Comparison of ENCODE assay signal across 9 mouse cellular contexts in genomic region chr11:34181214-34182117, GRCm38 (mm10). TPM values are rescaled to one million over a fixed set of nuclear protein-coding genes. Genes with fewer than 3 reads are reported as not detected.
DNase-seq lines count a peak whose midpoint lies in the region; ATAC-seq and TF ChIP-seq lines count a peak whose summit lies in the region.
"Had no signal": no experiment of that assay in that cellular context is flagged by ENCODE, and none has a peak within 500 bp of the region (broad histone marks: within the 10 kb centered on the region; RNA-seq: fewer than 3 reads in every experiment).

No protein-coding gene starts in this region.

- H3K36me3 ChIP-seq in kidney, adult 2 months (ENCODE audit: control insufficient read depth, insufficient read depth, low read length): no peaks in the 10 kb centered on the region
- no peaks in the 10 kb centered on the region for H3K36me3 ChIP-seq in neural tube, embryonic 14.5 days (ENCODE audit: control insufficient read depth, insufficient read depth, low read length)

- DNase-seq in adrenal gland, postnatal 14 days: peak; percentile 44
- peak; percentile 29 for DNase-seq in embryo, embryonic 11 days
- DNase-seq in heart, adult 9 months (ENCODE audit: low spot score in 2 of 2): peak; percentile 63 to 77
- peak; percentile 78 for DNase-seq in kidney, adult 2 months
- DNase-seq in left cerebral cortex, postnatal 25 days (ENCODE audit: low spot score in 2 of 2): peak; percentile 33 to 38
- DNase-seq in c-Kit-positive CD71-positive TER-119-positive erythroid progenitor cells, embryonic 14.5 days (ENCODE audit: low spot score): no peak

- WGBS in kidney, adult 2 months: 30% methylated on average over 8 of the region's 8 CpGs
- WGBS in neural tube, embryonic 14.5 days: 24% methylated on average over 8 of the region's 8 CpGs

- TF ChIP-seq CTCF in kidney, adult 2 months (conservative IDR thresholded peaks at IDR 0.05; ENCODE audit: insufficient read depth, insufficient read length, low read depth, low read length): no peak

- H3K27me3 ChIP-seq in kidney, adult 2 months (replicated peaks; ENCODE audit: control insufficient read depth, insufficient read depth, low read length): no peaks in the 10 kb centered on the region
- no peaks in the 10 kb centered on the region for H3K27me3 ChIP-seq in neural tube, embryonic 14.5 days (ENCODE audit: control insufficient read depth, insufficient read depth, low read length)

- no peak overlapping the region for H3K4me2 ChIP-seq in neural tube, embryonic 14.5 days (ENCODE audit: low read depth, low read length)

- no peak overlapping the region for H3K9ac ChIP-seq in neural tube, embryonic 14.5 days (replicated peaks; ENCODE audit: low read depth, low read length)

- H3K27ac ChIP-seq in kidney, adult 2 months (ENCODE audit: insufficient read depth, low read depth, low read length): 0 out of 2 replicates have a peak overlapping the region, but pooled peaks have one; percentile 13
- H3K27ac ChIP-seq in neural tube, embryonic 14.5 days (ENCODE audit: low read depth, low read length): peak overlapping the region; percentile 31; the same call in 1 of the 2 replicates

- TF ChIP-seq POLR2A in kidney, adult 2 months (IDR thresholded peaks at IDR 0.05; ENCODE audit: low read depth, low read length): no peak

- no peaks in the 10 kb centered on the region for H3K9me3 ChIP-seq in neural tube, embryonic 14.5 days (ENCODE audit: control insufficient read depth, low read length)

- H3K4me3 ChIP-seq in kidney, adult 2 months (ENCODE audit: insufficient read depth, low read depth, low read length): no peak overlapping the region
- no peak overlapping the region for H3K4me3 ChIP-seq in neural tube, embryonic 14.5 days (ENCODE audit: low read depth, low read length)

- H3K4me1 ChIP-seq in kidney, adult 2 months (ENCODE audit: control insufficient read depth, insufficient read depth, low read length): peaks cover 7% of the 10 kb centered on the region; the same call in 1 of the 2 replicates
- H3K4me1 ChIP-seq in neural tube, embryonic 14.5 days (ENCODE audit: control insufficient read depth, insufficient read depth, low read length): peaks cover 9% of the 10 kb centered on the region; the same call in 1 of the 2 replicates

- intact Hi-C loops in left cerebral cortex, postnatal 25 days (cut with DNase I): no loop called here

- ATAC-seq in neural tube, embryonic 14.5 days (ENCODE audit: low read depth): peak; percentile 90

RNA-seq across cellular contexts. Expression of gene Foxi1, which starts 26.4 kb away (rescaled TPM):
- total RNA-seq in adrenal gland, postnatal 14 days (2021): not detected in 2 replicates
- polyA plus RNA-seq in kidney, adult 2 months (2012; rRNA removed): 32.8 and 36.9 TPM in 2 replicates
- not detected for total RNA-seq in left cerebral cortex, postnatal 25 days (2021)
- not detected in 2 replicates for polyA plus RNA-seq in neural tube, embryonic 14.5 days (2014; fragmentation: Nextera tagmentation; extraction: Ambion mirVana)
- total RNA-seq: hematopoietic stem cell, adult 5-6 weeks had no signal
- polyA plus RNA-seq: spleen, adult 2 months had no signal
